Mouse (Mus musculus) cortical plate, adult 2 months (tissue): ENCODE data around the gene Reps2. TPM values are rescaled to one million over a fixed set of nuclear protein-coding genes. Genes with fewer than 3 reads are reported as not detected.

Source experiments
- H3K27ac ChIP-seq: fragments of 200-500 bp; 2 replicates; pipeline ENCODE4 v1.5.1; 2012; ENCODE audit warnings: low read length, control low read depth, inconsistent platforms; ENCODE audit not compliant: insufficient read depth
- H3K4me1 ChIP-seq: fragments of 200-500 bp; 2 replicates; pipeline ENCODE4 v1.6.1; 2011; ENCODE audit warnings: low read length; ENCODE audit not compliant: control insufficient read depth, insufficient read depth
- H3K4me3 ChIP-seq: fragments of 200-500 bp; 2 replicates; pipeline ENCODE4 v1.5.1; 2011; ENCODE audit warnings: mild to moderate bottlenecking, low read length, control low read depth; ENCODE audit not compliant: insufficient read depth
- CTCF ChIP-seq: fragments of 200-500 bp; IDR thresholded peaks from 2 replicates; pipeline ENCODE4 v1.5.1; 2011; ENCODE audit warnings: mild to moderate bottlenecking, control low read depth, low read length; ENCODE audit not compliant: insufficient read depth; ENCODE audit errors: extremely low read depth
- POLR2A ChIP-seq: fragments of 200-500 bp; IDR thresholded peaks from 2 replicates; pipeline ENCODE4 v1.6.1; 2011; ENCODE audit warnings: mild to moderate bottlenecking, low read length, control low read depth; ENCODE audit not compliant: insufficient read depth; ENCODE audit errors: extremely low read depth
- polyA plus RNA-seq: library from polyadenylated mRNA; depleted of rRNA; stranded (reverse); fragments of >200 nt; gene quantifications from 2 replicates; pipeline ENCODE4 v1.2.3, GENCODE M21; 2012

Reps2 gene
- polyA plus RNA-seq, 1 experiment = 34.8 TPM

- peaks cover 2% of the 10 kb centered on the region; the same call in 1 of the 2 replicates for H3K4me1 ChIP-seq
- no peak for TF ChIP-seq POLR2A
- TF ChIP-seq CTCF = no peak
- H3K4me3 ChIP-seq = no peak overlapping the region
- peak overlapping the region; percentile 71; the same call in 1 of the 2 replicates for H3K27ac ChIP-seq
Observed at GRCm38 (mm10) chrX:162554513-162554912, 88.9 kb downstream of the Reps2 start.

- Histone ChIP-seq H3K4me3 (no peak overlapping the region), H3K4me1 (peaks cover 2% of the 10 kb centered on the region; the same call in 1 of the 2 replicates), H3K27ac (no peak overlapping the region)
- no peak for TF ChIP-seq POLR2A
- no peak for TF ChIP-seq CTCF
Observed at GRCm38 (mm10) chrX:162552383-162552782, 91.1 kb downstream of the Reps2 start.

GRCm38 (mm10) chrX:162545037-162545436 lies 98.4 kb downstream of the Reps2 start:
- no peak for TF ChIP-seq POLR2A
- no peak for TF ChIP-seq CTCF
- H3K27ac ChIP-seq = no peak overlapping the region
- peaks cover 1% of the 10 kb centered on the region; the same call in 1 of the 2 replicates for H3K4me1 ChIP-seq
- no peak overlapping the region for H3K4me3 ChIP-seq

GRCm38 (mm10) chrX:162542576-162543227 lies 100.7 kb downstream of the Reps2 start:
- H3K4me1 ChIP-seq = peaks cover 1% of the 10 kb centered on the region; the same call in 1 of the 2 replicates
- TF ChIP-seq POLR2A (no peak), CTCF (no peak)
- no peak overlapping the region for H3K4me3 ChIP-seq
- H3K27ac ChIP-seq = no peak overlapping the region; the same call in 1 of the 2 replicates

- H3K27ac ChIP-seq = no peak overlapping the region
- H3K4me3 ChIP-seq = no peak overlapping the region
- no peak for TF ChIP-seq POLR2A
- TF ChIP-seq CTCF = no peak
- peaks cover 1% of the 10 kb centered on the region; the same call in 1 of the 2 replicates for H3K4me1 ChIP-seq
Observed at GRCm38 (mm10) chrX:162541961-162542360, 101.5 kb downstream of the Reps2 start.

- TF ChIP-seq CTCF (no peak), POLR2A (no peak)
- Histone ChIP-seq H3K4me3 (no peak overlapping the region), H3K27ac (no peak overlapping the region), H3K4me1 (0 out of 2 replicates have a peak, but pooled peaks cover 1% of the 10 kb centered on the region)
Observed at GRCm38 (mm10) chrX:162531016-162531415, 112.4 kb downstream of the Reps2 start.

- TF ChIP-seq POLR2A (no peak), CTCF (peak; percentile 66)
- Histone ChIP-seq H3K4me3 (no peak overlapping the region), H3K27ac (no peak overlapping the region), H3K4me1 (0 out of 2 replicates have a peak, but pooled peaks cover 1% of the 10 kb centered on the region)
Observed at GRCm38 (mm10) chrX:162527240-162527639, 116.2 kb downstream of the Reps2 start.

- Histone ChIP-seq H3K4me3 (no peak overlapping the region), H3K27ac (peak overlapping the region; percentile 13; the same call in 1 of the 2 replicates), H3K4me1 (no peaks in the 10 kb centered on the region)
- TF ChIP-seq POLR2A = no peak
- TF ChIP-seq CTCF = no peak
Observed at GRCm38 (mm10) chrX:162521831-162522514, 121.5 kb downstream of the Reps2 start.

- Histone ChIP-seq H3K4me3 (no peak overlapping the region), H3K4me1 (no peaks in the 10 kb centered on the region), H3K27ac (no peak overlapping the region)
- TF ChIP-seq POLR2A (no peak), CTCF (no peak)
Observed at GRCm38 (mm10) chrX:162521197-162521596, 122.3 kb downstream of the Reps2 start.

GRCm38 (mm10) chrX:162520374-162520773 lies 123.1 kb downstream of the Reps2 start:
- Histone ChIP-seq H3K4me3 (no peak overlapping the region), H3K4me1 (no peaks in the 10 kb centered on the region), H3K27ac (no peak overlapping the region)
- TF ChIP-seq POLR2A (no peak), CTCF (no peak)
